Mouse (Mus musculus): Measurements from ENCODE around the gene Zkscan6. TPM values are rescaled to one million over a fixed set of nuclear protein-coding genes. Genes with fewer than 3 reads are reported as not detected.

Zkscan6 gene
- polyA plus RNA-seq, 1 experiment from 2014 or later = 5.2 TPM

DNA sequence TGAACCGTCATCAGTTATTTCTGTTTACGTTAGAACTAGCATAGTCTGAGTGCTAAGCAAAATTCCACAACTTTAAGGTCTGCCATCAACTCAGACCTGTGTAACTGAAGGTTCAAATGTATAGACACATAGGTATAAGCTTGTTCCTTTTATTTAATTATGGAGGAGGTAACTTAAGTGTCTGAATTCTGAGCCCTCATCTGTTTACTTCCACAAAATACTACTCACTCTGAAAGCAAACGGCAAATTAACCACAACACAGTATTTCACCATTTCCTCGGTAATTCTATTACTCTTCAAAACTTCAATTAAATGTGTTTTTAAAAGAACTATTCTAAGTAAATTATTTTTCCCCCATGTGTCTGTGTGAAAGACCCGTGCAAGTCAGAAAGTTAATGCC, 29.2 kb upstream of the Zkscan6 start:
- no peak for ATAC-seq (ENCODE audit: low read depth)
- H3K9ac ChIP-seq (ENCODE audit: low read depth, low read length) = no peak overlapping the region
- no peak overlapping the region for H3K27ac ChIP-seq (ENCODE audit: low read length)
- H3K9me3 ChIP-seq (replicated peaks; ENCODE audit: control insufficient read depth, low read length) = no peaks in the 10 kb centered on the region
- WGBS (ENCODE audit: insufficient replicate concordance) = 38% methylated on average over 5 of the region's 5 CpGs
- H3K4me1 ChIP-seq (ENCODE audit: control insufficient read depth, low read depth, low read length) = peaks cover 24% of the 10 kb centered on the region
- 0 out of 2 replicates have a peak, but pooled peaks cover 3% of the 10 kb centered on the region for H3K36me3 ChIP-seq (ENCODE audit: control insufficient read depth, insufficient read depth)
- H3K4me3 ChIP-seq (ENCODE audit: low read depth, low read length) = no peak overlapping the region
- H3K27me3 ChIP-seq (ENCODE audit: control insufficient read depth, insufficient read depth, low read depth, low read length) = no peaks in the 10 kb centered on the region
- no peak overlapping the region for H3K4me2 ChIP-seq (ENCODE audit: low read depth, low read length)

DNA sequence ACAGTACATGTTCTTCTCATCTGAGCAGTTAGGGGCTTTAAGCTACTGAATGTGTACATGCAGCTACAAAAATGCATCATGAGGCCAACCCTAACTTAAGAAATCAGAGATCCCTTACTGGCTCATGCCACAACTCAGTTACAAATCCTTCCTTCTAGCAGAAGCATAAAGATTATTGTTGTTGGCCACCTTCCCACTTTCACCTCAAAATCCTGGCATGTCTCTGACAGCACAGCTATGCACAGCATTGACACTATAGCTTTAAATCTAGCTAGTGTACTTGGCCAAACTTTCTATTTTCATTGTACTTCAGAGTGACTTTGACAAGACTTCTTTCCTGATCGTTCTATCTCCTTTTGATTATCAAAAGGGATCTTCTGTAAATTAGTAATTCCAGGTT, 27.9 kb upstream of the Zkscan6 start:
- Histone ChIP-seq H3K27ac (ENCODE audit: low read length) (no peak overlapping the region), H3K4me2 (ENCODE audit: low read depth, low read length) (no peak overlapping the region), H3K4me3 (ENCODE audit: low read depth, low read length) (no peak overlapping the region), H3K36me3 (ENCODE audit: control insufficient read depth, insufficient read depth) (0 out of 2 replicates have a peak, but pooled peaks cover 3% of the 10 kb centered on the region), H3K9me3 (replicated peaks; ENCODE audit: control insufficient read depth, low read length) (no peaks in the 10 kb centered on the region), H3K4me1 (ENCODE audit: control insufficient read depth, low read depth, low read length) (peaks cover 16% of the 10 kb centered on the region), H3K9ac (ENCODE audit: low read depth, low read length) (no peak overlapping the region), H3K27me3 (ENCODE audit: control insufficient read depth, insufficient read depth, low read depth, low read length) (no peaks in the 10 kb centered on the region)
- WGBS (ENCODE audit: insufficient replicate concordance) = 69% methylated on average over 1 of the region's 1 CpGs
- ATAC-seq (ENCODE audit: low read depth) = no peak

DNA sequence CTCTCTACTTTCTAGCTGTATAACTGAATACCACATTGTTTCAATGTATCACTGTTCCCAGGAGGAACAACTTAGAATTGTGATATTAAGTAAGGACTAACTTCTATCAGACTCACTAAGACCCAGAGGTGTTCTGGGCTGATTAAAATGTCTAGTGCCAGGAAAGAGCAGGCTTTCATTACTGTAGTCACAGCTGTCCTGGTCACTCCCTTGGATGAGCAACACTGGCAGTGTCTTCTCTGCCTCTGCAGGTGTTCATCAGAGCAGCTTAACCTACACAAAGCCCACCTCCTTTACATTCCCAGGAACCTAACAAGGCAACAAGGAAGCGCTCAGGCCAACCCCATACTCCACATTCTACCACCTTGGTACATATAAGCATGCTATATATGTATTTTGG, 27.4 kb upstream of the Zkscan6 start:
- H3K9ac ChIP-seq (ENCODE audit: low read depth, low read length) = no peak overlapping the region
- WGBS (ENCODE audit: insufficient replicate concordance) = 89% methylated on average over 1 of the region's 1 CpGs
- no peak overlapping the region for H3K27ac ChIP-seq (ENCODE audit: low read length)
- no peaks in the 10 kb centered on the region for H3K27me3 ChIP-seq (ENCODE audit: control insufficient read depth, insufficient read depth, low read depth, low read length)
- H3K4me2 ChIP-seq (ENCODE audit: low read depth, low read length) = no peak overlapping the region
- H3K4me3 ChIP-seq (ENCODE audit: low read depth, low read length) = no peak overlapping the region
- peaks cover 14% of the 10 kb centered on the region for H3K4me1 ChIP-seq (ENCODE audit: control insufficient read depth, low read depth, low read length)
- H3K9me3 ChIP-seq (replicated peaks; ENCODE audit: control insufficient read depth, low read length) = no peaks in the 10 kb centered on the region
- no peak for ATAC-seq (ENCODE audit: low read depth)
- H3K36me3 ChIP-seq (ENCODE audit: control insufficient read depth, insufficient read depth) = 0 out of 2 replicates have a peak, but pooled peaks cover 3% of the 10 kb centered on the region

DNA sequence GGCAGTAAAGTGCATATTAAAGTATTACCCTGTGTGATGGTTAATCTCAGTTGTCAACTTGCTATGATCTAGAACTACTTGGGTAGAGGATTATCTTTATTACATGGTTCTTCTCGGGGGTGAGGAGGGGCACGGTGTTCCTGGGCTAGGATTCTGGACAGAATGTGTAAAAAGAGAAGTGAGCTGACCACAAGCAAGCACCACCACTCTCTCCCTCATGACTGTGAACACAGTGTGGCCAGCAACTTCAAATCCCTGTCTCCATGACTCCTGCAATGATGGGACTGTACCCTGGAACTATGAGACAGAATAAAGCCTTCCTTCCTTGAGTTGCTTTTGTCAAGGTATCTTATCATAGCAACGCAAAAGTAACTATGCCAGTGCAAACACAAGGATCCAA, 25.4 kb upstream of the Zkscan6 start:
- H3K9me3 ChIP-seq (replicated peaks; ENCODE audit: control insufficient read depth, low read length) = no peaks in the 10 kb centered on the region
- no peak overlapping the region for H3K4me3 ChIP-seq (ENCODE audit: low read depth, low read length)
- peaks cover 22% of the 10 kb centered on the region for H3K4me1 ChIP-seq (ENCODE audit: control insufficient read depth, low read depth, low read length)
- no peak overlapping the region for H3K27ac ChIP-seq (ENCODE audit: low read length)
- no peak overlapping the region for H3K9ac ChIP-seq (ENCODE audit: low read depth, low read length)
- no peak overlapping the region for H3K4me2 ChIP-seq (ENCODE audit: low read depth, low read length)
- WGBS (ENCODE audit: insufficient replicate concordance) = 39% methylated on average over 3 of the region's 3 CpGs
- H3K36me3 ChIP-seq (ENCODE audit: control insufficient read depth, insufficient read depth) = 0 out of 2 replicates have a peak, but pooled peaks cover 3% of the 10 kb centered on the region
- no peak for ATAC-seq (ENCODE audit: low read depth)
- no peaks in the 10 kb centered on the region for H3K27me3 ChIP-seq (ENCODE audit: control insufficient read depth, insufficient read depth, low read depth, low read length)

DNA sequence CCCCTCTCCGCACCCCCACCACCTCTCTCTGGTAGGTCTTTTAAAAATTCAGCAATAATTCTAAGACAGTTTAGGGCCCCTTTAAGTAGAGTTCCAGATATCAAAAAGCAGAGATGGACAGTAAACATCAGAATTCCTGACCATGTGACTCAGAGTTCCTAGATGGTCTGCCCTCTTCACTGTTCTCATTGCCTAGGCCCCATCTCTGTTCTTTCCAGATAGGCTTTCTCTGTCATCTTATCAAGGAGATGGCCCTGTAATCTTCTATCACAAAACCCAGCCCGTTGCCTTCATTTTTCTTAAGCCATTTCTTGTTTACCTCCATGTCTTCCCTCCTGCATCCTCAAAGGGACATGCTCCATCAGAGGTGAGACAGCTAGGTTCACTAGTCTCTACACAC, 20.8 kb upstream of the Zkscan6 start:
- H3K4me3 ChIP-seq (ENCODE audit: low read depth, low read length) = peak overlapping the region; percentile 98
- no peaks in the 10 kb centered on the region for H3K36me3 ChIP-seq (ENCODE audit: control insufficient read depth, insufficient read depth)
- no peaks in the 10 kb centered on the region for H3K9me3 ChIP-seq (replicated peaks; ENCODE audit: control insufficient read depth, low read length)
- WGBS (ENCODE audit: insufficient replicate concordance) = 36% methylated on average over 2 of the region's 2 CpGs
- H3K4me1 ChIP-seq (ENCODE audit: control insufficient read depth, low read depth, low read length) = peaks cover 23% of the 10 kb centered on the region
- peak overlapping the region; percentile 16; the same call in 1 of the 2 replicates for H3K9ac ChIP-seq (ENCODE audit: low read depth, low read length)
- no peaks in the 10 kb centered on the region for H3K27me3 ChIP-seq (ENCODE audit: control insufficient read depth, insufficient read depth, low read depth, low read length)
- H3K4me2 ChIP-seq (ENCODE audit: low read depth, low read length) = peak overlapping the region; percentile 70
- ATAC-seq (ENCODE audit: low read depth) = peak; percentile 4; the same call in 1 of the 2 replicates
- H3K27ac ChIP-seq (ENCODE audit: low read length) = peak overlapping the region; percentile 63

DNA sequence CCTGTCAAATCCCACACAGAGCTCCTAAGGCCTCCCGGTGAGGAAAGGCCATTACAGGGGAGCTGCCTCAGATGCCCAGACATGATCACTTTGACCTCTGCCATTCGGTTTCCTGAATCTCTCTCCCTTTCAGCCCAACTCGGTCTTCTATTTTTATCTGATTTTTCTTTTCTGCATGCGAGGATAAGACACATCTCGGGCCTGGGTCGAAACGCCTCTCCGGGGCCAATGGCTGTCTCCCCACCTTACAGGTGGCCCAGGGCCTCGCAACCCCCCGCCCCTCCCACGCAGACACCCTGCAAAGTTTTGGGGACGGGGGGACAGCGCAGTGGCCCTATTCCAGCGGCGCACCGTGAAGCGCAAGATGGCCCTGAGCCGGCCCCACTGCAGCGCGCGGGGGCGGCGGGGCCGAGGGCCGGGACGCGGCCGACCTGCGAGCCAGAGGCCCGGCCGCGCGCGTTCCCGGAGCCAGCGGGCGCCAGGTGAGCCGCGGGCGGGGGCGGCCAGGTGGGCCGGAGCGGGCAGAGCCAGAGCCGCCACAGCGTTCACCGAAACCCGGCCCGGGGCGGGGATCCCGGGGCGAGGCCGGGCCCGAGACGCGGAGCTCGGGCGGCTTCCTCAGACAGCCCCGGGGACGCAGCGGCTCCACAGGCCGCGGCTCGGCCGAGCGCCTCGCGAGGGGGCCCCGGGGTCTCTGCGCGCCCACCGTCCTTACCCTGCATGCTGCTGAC, 19.4 kb upstream of the Zkscan6 start:
- peaks cover 23% of the 10 kb centered on the region for H3K4me1 ChIP-seq (ENCODE audit: control insufficient read depth, low read depth, low read length)
- no peaks in the 10 kb centered on the region for H3K9me3 ChIP-seq (replicated peaks; ENCODE audit: control insufficient read depth, low read length)
- H3K27me3 ChIP-seq (ENCODE audit: control insufficient read depth, insufficient read depth, low read depth, low read length) = no peaks in the 10 kb centered on the region
- H3K4me3 ChIP-seq (ENCODE audit: low read depth, low read length) = peak overlapping the region; percentile 98
- H3K9ac ChIP-seq (ENCODE audit: low read depth, low read length) = peak overlapping the region; percentile 98
- no peaks in the 10 kb centered on the region for H3K36me3 ChIP-seq (ENCODE audit: control insufficient read depth, insufficient read depth)
- ATAC-seq (ENCODE audit: low read depth) = peak; percentile 68
- peak overlapping the region; percentile 87 for H3K27ac ChIP-seq (ENCODE audit: low read length)
- WGBS (ENCODE audit: insufficient replicate concordance) = under 1% methylated on average over 52 of the region's 71 CpGs
- H3K4me2 ChIP-seq (ENCODE audit: low read depth, low read length) = peak overlapping the region; percentile 70

DNA sequence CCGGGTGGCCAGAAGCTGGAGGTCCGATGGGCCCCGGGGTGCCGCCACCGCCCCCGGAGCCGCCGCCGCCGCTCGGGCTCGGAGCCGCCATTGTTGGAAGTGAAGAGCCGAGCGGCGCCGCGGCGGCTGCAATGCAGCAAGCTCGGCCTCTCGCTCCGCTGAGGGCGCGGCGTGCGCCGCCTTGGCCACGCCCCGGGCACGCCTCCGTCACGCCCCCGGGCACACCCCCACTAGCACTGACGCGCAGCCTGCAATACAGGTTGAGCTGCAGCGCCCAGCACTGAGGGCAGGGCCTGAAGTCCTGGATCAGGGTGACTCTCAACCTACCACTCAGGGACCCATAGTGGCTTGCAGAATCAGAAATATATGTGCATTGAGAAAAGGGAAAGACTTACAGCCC, 18.8 kb upstream of the Zkscan6 start, which contains the start of gene Map2k4:
Map2k4 (minus strand) TSS at position 144 of the 400 bp plus-strand sequence.
- Histone ChIP-seq H3K9me3 (replicated peaks; ENCODE audit: control insufficient read depth, low read length) (no peaks in the 10 kb centered on the region), H3K9ac (ENCODE audit: low read depth, low read length) (peak within 1 kb of the TSS; percentile 98), H3K4me1 (ENCODE audit: control insufficient read depth, low read depth, low read length) (peaks cover 23% of the 10 kb centered on the region), H3K4me2 (ENCODE audit: low read depth, low read length) (peak within 1 kb of the TSS; percentile 70), H3K27me3 (ENCODE audit: control insufficient read depth, insufficient read depth, low read depth, low read length) (no peaks in the 10 kb centered on the region), H3K4me3 (ENCODE audit: low read depth, low read length) (peak within 1 kb of the TSS; percentile 98), H3K36me3 (ENCODE audit: control insufficient read depth, insufficient read depth) (no peaks in the 10 kb centered on the region), H3K27ac (ENCODE audit: low read length) (peak within 1 kb of the TSS; percentile 87)
- ATAC-seq (ENCODE audit: low read depth) = peak; percentile 98
- under 1% methylated on average over 34 of the region's 36 CpGs for WGBS (ENCODE audit: insufficient replicate concordance)

DNA sequence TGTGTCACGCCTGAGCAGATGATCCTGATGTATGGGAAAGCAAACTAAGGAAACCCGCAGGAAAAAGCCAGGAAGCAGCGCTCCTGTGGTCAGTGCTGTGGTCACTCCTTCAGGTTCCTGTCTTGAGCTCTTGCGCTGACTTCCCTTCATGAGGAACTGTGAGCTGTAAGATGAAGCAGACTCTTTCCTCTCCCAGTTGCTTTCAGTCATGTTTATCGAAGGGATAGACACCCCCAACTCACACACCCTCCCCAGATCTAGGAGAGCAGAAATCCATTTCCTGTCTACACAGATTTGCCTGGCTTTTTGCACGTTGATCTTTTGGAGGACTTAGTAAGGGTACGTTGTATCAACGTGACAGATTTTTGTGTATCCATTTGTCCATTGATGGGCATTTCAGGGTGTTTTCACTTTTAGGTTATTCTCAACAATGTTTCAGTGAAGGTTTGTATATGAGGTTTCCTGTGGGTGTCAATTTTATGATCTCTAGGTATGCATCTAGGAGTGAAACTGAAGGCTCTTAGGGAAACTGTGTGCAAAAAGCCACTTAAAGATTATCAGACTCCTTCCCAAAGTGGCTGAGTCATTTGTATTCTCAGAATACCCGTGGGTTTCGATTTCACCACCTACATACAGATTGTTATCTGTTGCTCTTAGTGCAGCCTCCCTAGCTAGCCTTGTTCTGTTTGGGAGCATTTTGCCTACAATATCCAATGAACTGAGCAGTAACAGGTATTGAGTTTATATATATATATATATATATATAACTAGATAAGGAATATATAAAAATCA, 12.4 kb upstream of the Zkscan6 start:
- Histone ChIP-seq H3K9ac (ENCODE audit: low read depth, low read length) (no peak overlapping the region), H3K4me1 (ENCODE audit: control insufficient read depth, low read depth, low read length) (peaks cover 15% of the 10 kb centered on the region), H3K27me3 (ENCODE audit: control insufficient read depth, insufficient read depth, low read depth, low read length) (no peaks in the 10 kb centered on the region), H3K36me3 (ENCODE audit: control insufficient read depth, insufficient read depth) (no peaks in the 10 kb centered on the region), H3K9me3 (replicated peaks; ENCODE audit: control insufficient read depth, low read length) (no peaks in the 10 kb centered on the region), H3K27ac (ENCODE audit: low read length) (peak overlapping the region; percentile 3; the same call in 1 of the 2 replicates), H3K4me2 (ENCODE audit: low read depth, low read length) (peak overlapping the region; percentile 59), H3K4me3 (ENCODE audit: low read depth, low read length) (peak overlapping the region; percentile 31)
- ATAC-seq (ENCODE audit: low read depth) = peak; percentile 81
- WGBS (ENCODE audit: insufficient replicate concordance) = 13% methylated on average over 10 of the region's 10 CpGs

DNA sequence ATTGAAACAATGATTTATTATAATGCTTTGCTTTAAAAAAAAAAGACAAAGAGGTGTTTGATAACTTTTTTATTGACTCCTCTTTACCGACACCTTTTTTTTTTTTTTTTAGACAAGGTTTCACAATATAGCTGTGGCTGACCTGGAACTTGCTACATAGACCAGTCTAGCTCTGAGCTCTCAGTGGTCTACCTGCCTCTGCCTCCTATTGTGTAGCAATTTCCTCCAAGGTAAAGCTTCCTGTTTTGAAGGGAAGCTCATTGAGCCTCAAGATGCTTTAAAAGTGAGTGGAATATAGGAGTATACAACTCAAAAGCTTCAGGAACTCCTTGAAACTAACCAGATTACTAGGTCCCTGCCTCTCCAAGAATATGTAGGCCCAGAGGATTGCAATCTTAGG, 11.1 kb upstream of the Zkscan6 start:
- no peak overlapping the region for H3K9ac ChIP-seq (ENCODE audit: low read depth, low read length)
- no peaks in the 10 kb centered on the region for H3K9me3 ChIP-seq (replicated peaks; ENCODE audit: control insufficient read depth, low read length)
- H3K36me3 ChIP-seq (ENCODE audit: control insufficient read depth, insufficient read depth) = no peaks in the 10 kb centered on the region
- no peak for ATAC-seq (ENCODE audit: low read depth)
- H3K27ac ChIP-seq (ENCODE audit: low read length) = no peak overlapping the region
- 61% methylated on average over 1 of the region's 1 CpGs for WGBS (ENCODE audit: insufficient replicate concordance)
- no peak overlapping the region for H3K4me3 ChIP-seq (ENCODE audit: low read depth, low read length)
- H3K27me3 ChIP-seq (ENCODE audit: control insufficient read depth, insufficient read depth, low read depth, low read length) = no peaks in the 10 kb centered on the region
- H3K4me1 ChIP-seq (ENCODE audit: control insufficient read depth, low read depth, low read length) = peaks cover 15% of the 10 kb centered on the region
- H3K4me2 ChIP-seq (ENCODE audit: low read depth, low read length) = no peak overlapping the region
